Mouse (Mus musculus) small intestine, adult 2 months (tissue): Measurements from ENCODE around the gene Cacna1e.

Source experiments
- CTCF ChIP-seq: fragments of 200-500 bp; IDR thresholded peaks from 2 replicates; pipeline ENCODE4 v1.5.1; 2012; ENCODE audit warnings: low read depth, mild to moderate bottlenecking, control low read depth, inconsistent platforms, low read length, moderate library complexity, mixed read lengths; ENCODE audit not compliant: insufficient replicate concordance, insufficient read length; ENCODE audit errors: extremely low read depth
- POLR2A ChIP-seq: fragments of 200-500 bp; IDR thresholded peaks from 2 replicates; pipeline ENCODE4 v1.6.1; 2012; ENCODE audit warnings: low read depth, mild to moderate bottlenecking, control low read depth, inconsistent platforms, low read length, moderate library complexity

DNA sequence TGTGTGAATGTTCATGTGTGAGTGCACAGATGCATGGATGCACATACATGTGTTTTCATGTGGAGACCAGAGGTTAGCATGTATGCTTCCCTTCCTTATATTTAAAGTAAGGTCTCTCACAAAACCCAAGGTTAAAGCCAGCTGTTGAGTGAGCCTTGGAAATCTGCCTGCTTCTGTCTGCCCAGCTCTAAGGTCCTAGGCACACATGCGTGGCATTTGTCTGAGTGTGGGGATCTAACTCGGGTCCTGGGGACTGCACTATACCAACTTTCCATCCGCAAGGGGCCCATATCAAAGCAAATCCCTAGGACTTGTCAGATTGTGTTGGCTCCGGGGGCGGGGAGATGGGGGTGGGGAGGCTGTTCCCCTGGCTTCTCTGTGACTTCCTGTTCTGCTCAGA is 96.9 kb downstream of the Cacna1e start:
- TF ChIP-seq POLR2A = no peak
- no peak for TF ChIP-seq CTCF
